Mouse (Mus musculus): ENCODE measurements at regions not wholly inside any gene's neighbourhood (a gene's known extent, or its start where the extent isn't known, plus 50 kb on each side); places are given as distances from the start of the nearest gene placed in this dataset.

DNA sequence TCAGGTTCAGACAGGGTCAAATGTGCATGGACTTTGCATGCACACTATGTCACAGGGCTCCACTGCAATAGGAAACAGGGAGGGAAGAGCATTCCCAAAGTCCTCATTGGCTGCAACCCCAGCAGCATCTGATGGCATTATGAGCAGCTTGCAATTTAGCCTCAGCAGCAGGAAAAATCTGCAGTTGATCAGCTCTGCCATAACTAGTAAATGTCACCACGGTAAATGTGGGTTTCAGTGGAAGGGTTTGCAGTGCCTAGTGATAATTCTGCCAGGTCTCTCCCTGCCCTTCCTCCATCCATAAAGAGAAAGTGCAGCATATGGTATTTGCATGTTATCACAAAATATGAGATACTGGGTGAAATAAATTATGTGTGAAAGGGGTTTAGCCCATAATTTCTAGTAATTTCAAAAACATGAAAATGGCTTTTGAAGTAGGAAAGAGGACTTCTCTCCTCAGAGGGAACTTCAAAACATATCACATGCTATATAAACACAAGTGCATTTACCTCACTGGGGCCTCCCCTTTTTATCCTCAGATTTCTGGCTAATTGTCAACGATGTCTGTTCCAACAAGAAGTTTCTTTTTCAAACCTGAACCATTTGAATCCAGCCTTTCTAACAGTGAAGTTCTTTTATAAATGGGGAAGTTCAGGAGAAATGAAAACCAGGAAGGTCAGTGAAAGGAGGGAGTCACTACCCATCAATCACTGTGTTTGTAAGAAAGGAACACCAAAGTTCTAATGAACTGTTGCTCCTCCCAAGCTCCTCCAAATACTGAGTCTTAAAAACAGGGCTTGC lies 303.5 kb downstream of the Meis1 start:
- DNase-seq: no peak

- DNase-seq: no peak
Observed at GRCm38 (mm10) chr11:18714400-18714799, 304.4 kb downstream of the Meis1 start.

DNA sequence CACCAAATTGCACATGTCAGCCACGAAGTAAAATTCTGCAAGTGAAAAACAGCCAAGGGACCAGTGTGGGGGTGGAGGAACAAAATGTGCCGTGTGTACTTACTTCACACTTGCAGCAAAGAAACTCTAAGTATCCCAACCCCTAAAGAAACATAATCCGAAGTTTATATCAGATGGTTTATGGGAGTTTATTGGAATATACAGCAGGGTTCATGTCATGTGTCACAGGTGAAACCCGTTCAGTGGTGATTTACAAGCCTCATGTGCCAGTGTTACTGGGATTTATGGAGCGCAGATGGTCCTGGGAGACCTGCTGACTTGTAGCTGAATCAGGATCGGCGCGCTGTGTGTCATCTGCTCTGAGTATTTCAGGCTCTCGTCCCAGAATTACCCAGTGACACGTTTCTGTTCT lies 306.1 kb downstream of the Meis1 start:
- peak; percentile 49 for DNase-seq

GRCm38 (mm10) chr11:18709628-18710027 lies 309.2 kb downstream of the Meis1 start:
- DNase-seq: no peak

DNA sequence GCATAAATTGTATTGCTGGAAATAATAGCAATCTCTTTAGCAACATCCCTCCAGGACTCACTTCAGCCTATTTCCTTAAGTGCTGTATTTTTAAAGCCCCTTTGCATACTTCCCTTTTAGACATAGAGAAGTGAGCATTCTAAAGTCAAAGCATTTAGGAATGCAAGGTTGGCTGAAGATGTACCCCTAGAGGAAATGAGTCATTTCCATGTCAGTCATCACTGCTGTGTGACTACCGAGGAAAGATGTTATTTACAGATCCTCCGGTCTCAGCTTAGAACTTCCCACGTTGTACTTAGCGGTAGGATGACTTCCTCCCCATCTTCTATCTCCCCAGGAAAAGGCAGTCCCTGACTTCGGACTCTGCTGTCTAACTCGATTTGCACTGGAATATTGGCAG lies 337.2 kb downstream of the Meis1 start:
- DNase-seq: no peak

- DNase-seq: no peak
Observed at GRCm38 (mm10) chr11:18676876-18677275, 341.9 kb downstream of the Meis1 start.

DNA sequence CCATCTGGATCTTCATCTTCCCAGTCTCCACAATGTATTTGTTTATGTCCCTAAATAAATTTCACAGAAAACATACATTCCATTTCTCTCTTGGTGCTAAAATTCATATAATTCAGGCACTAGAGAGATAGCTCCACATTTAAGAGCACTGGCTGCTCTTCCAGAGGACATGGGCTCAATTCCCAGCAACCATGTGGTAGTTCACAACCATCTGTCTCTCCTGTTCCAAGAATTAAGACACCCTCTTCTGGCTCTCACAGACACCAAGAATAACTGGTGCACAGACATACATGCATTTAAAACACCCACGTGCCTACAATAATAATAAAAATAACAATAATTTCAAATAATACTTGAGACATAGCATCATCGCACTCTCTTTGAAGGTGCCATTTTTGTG lies 347.8 kb downstream of the Meis1 start:
- peak; percentile 14 for DNase-seq

DNA sequence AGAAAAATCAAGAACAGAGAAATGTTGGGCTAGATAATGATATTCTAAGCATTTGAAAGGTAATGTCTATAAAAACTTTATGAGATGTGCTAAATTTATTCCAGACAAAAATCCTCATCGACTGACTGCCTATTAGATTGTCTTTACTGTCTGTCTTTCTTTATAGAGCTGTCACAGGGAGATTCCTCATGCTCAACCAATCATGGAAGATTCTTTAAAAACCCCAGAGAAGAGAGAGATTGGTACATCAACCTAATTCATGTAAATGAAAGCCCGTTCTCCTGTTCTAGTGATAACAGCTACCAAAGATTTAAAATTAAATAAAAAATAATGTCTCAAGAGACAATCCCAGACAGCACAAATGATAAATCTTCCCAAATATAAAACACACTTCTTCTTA lies 349.5 kb downstream of the Meis1 start:
- no peak for DNase-seq

DNA sequence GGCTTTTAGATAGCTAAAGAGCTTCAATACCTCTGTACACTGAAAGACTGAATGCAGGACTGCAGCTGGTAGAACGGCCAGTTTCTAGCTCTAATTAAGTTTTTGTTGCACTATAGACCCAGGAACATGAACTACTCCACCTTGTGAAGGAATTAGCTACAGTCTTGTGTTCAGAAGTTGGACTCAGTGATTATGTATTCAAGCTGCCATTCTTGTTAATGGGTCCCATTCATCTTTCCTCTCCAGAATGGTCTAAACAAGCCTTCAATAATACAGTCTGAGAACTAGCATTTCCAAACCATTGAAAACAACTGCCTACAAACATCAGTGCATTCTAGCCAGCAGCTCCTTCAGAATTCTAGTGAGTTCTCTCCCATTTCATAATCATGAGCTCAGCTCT lies 362.4 kb downstream of the Meis1 start:
- DNase-seq: no peak

DNA sequence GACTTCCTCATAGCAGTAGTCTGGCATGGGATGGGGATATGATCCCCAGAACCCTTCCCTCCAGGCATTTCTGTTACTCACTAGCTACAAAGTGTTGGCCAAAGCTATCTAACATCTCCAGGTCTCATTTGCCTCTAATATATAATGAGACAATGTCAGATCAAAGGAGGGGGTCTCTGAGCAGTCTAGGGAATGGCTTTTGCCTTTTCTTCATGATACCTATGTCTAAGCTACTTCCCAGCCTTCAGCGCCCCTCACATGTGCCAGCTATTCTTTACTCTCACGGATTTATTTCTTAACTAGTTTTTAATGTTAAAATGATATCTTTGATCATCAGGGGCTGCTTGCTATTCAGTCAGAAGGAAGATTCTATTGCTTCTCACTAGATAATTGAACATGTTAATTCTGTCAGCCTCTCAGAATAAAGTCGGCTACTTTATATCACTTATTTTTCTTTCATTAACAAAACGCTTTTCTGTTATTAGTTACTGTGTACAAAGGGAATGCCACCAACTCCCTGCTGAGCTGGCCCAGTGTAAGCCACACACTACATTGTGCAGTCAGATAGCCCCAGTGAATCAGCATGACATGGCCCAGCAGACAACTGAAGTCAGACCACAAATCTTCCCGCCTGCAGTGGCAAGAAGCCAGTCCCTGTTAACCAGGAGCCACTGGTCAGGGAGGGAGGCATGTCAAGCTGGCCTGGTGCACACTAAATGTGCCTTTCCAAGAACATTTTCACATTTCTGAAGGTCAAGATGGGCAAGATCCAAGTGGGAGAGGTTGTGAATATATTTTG lies 386.6 kb downstream of the Meis1 start:
- DNase-seq: no peak

DNA sequence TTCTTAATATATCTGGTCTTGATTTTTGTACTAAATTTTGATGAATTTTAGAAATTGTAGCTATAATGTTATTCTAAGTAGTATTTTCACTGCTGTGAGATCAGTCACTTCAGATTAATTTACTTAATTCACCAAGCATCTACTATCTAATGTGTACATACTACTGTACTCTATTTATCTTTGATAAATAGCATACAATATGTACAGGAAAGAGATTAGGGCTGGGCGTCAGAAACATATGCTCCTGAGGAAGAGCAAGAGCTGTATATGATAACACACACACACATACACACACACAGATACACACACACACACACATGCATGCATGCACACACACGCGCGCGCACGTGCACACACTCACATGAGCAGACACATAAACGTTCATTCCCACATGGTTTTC lies 387.2 kb downstream of the Meis1 start:
- no peak for DNase-seq

- no peak for DNase-seq
Observed at GRCm38 (mm10) chr11:18621777-18622176, 397.0 kb downstream of the Meis1 start.

DNA sequence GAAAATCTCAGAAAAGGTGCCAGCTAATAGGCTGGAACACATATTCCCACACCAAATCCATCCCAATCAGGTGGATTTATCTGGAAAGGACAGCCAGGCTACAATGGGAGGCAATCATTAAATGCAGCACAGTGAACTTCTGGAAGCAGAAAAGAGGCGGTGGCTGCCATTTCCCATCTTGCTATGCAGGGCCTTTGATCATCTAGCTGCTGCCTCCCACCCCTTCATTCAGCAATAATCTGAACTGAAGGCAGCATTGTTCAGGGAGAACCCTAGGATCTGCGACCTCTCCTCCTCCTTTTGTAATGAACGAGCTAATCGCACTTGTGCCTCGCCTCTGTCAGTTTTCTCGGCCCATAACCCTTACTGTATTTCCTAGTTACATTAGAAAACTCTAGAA lies 413.9 kb downstream of the Meis1 start:
- DNase-seq: no peak

DNA sequence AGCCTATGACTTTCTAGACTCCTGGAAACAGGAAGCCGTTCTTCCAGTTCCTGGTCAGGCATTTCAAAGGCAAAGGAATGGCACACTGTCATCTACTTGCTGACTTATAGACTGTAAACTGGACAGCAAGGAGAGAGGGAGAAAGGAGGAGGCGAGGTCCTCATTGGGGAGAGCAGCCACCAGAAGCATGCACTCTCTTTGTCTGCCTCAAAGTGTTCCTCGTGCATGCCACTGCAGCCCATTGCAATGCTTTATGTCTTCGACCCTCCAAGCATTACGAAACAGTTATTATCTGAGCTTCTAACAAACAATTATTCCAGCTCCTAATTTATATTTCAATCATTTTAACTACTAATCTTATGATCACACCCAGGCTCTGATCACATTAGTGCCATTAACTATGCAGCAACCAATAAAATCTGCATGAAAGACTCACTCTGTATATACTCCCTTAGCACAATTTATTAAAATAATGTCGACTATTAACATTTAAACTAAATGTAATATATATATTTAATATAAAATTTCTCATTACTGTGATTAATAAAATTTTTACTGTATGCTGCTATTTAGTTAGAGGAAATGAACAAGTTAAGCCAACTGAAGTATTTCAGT lies 417.1 kb downstream of the Meis1 start:
- no peak for DNase-seq

- DNase-seq: no peak
Observed at GRCm38 (mm10) chr11:18598349-18598748, 420.4 kb downstream of the Meis1 start.

DNA sequence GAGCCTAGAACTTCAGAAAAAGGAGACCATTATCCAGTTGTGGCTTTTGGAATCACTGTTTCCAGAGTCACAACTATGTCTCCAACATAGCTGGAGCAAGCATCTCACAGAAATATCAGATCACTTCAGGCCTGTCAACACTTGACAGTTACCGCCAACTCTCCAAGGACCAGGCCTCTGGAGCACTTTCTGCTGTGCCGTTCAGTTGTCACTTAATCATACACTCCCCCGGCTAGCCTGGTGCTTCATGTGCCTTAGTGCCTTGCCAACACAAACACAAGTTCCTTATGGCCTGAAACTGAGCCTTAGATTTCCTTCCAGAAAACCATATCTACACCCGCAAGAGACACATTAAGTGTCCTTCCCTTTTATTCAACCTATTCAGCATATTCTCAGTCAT lies 421.8 kb downstream of the Meis1 start:
- no peak for DNase-seq

- no peak for DNase-seq
Observed at GRCm38 (mm10) chr11:18590487-18590886, 428.3 kb downstream of the Meis1 start.

DNA sequence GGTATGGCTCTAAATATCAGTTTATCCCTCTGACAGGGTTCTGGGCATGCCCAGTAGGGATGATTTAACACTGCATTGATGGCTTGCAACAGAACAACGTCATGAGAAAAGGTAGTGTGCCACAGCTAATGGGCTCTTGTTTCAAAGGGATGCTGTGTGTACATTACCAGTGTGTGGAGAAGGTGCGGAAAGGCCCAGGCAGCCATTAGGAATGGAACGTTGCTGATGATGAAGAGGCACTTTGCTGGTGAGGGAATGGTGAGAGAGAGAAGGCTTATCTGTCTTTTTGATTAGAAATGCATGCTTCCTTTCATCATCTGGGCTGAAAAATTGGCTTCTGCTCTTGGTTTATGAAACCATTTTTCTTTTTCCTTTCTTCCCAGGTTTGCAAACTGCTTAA lies 432.3 kb downstream of the Meis1 start:
- DNase-seq: no peak

- no peak for DNase-seq
Observed at GRCm38 (mm10) chr11:18585031-18585430, 433.8 kb downstream of the Meis1 start.

GRCm38 (mm10) chr11:18582781-18583161 lies 436.0 kb downstream of the Meis1 start:
- DNase-seq: no peak

DNA sequence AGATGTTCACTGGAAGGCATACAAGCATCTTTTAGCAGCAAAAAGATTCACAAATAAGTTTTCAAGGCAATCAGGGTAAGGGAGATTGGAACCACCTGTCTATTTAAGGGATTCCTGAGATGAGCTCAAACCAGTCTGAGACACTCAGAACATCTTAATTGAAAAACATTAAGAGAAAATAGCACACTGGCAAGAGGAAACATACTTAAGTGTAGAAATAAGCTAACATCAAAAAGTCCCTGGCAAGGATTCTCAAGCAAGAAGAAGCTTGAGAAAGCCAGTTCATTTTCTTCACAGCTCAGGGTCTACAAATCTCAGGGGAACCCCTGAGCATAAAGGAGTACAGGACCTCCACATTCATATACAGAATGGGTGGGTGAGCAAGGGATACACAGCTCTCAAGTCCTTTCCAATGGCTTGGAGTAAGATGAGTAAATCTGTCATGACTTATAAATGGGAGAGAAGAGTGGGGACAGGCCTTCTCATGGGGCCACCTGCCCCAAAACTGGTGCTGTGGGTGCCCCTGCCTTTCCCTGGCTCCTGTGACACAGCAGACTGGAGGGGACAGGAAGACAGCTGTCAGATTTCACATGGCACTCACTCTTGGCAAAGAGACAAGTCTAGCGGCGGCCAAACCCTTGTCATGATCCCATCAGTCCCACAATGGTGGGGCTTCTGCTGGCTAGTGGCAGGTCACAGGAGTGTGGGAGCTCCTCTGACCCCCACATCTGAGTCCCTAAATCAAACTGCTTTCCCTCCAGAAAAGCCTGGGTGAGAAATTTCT lies 436.6 kb downstream of the Meis1 start:
- DNase-seq: no peak

GRCm38 (mm10) chr11:18581078-18581800 lies 437.5 kb downstream of the Meis1 start:
- peak; percentile 3 for DNase-seq

Data from right cerebral cortex, adult 18-20 months (tissue).